Mouse (Mus musculus) yolk sac, embryonic 10.5 days (tissue): ENCODE data around the gene Ppp2ca.
A peak's percentile ranks its signal among the peaks of the same experiment; 100 is the strongest.
"Not testable (repeated sequence)": the region's sequence is repeated elsewhere in the genome, so short reads cannot be mapped to it uniquely, and the experiment has no call there.

Experiments used
- DNase-seq: peaks from one replicate; pipeline ENCODE4 v3.0.0-alpha.2; 2017; ENCODE audit warnings: low spot score

Gene Ppp2ca

GRCm38 (mm10) chr11:52097016-52097415, 1.5 kb upstream of the Ppp2ca start:
- no peak for DNase-seq

GRCm38 (mm10) chr11:52097596-52097995, 885 bp upstream of the Ppp2ca start:
- DNase-seq = no peak

- DNase-seq = peak; percentile 80
Measured at GRCm38 (mm10) chr11:52099031-52099761, 715 bp downstream of the Ppp2ca start.

- DNase-seq = no peak
Measured at GRCm38 (mm10) chr11:52099771-52100219, 1.3 kb downstream of the Ppp2ca start.

- no peak for DNase-seq
Measured at GRCm38 (mm10) chr11:52102977-52103376, 4.5 kb downstream of the Ppp2ca start.

GRCm38 (mm10) chr11:52105503-52105902, 7.0 kb downstream of the Ppp2ca start:
- DNase-seq = no peak

GRCm38 (mm10) chr11:52106037-52106436, 7.6 kb downstream of the Ppp2ca start:
- no peak for DNase-seq

- DNase-seq = no peak
Measured at GRCm38 (mm10) chr11:52106438-52106837, 8.0 kb downstream of the Ppp2ca start.

- no peak for DNase-seq
Measured at GRCm38 (mm10) chr11:52108796-52109195, 10.3 kb downstream of the Ppp2ca start.

GRCm38 (mm10) chr11:52109421-52109820, 10.9 kb downstream of the Ppp2ca start:
- no peak for DNase-seq

- DNase-seq = no peak
Measured at GRCm38 (mm10) chr11:52115479-52115878, 17.0 kb downstream of the Ppp2ca start.

- not testable (repeated sequence) for DNase-seq
Measured at GRCm38 (mm10) chr11:52116117-52116516, 17.6 kb downstream of the Ppp2ca start.

GRCm38 (mm10) chr11:52117156-52117555, 18.7 kb downstream of the Ppp2ca start:
- no peak for DNase-seq

- DNase-seq = not testable (repeated sequence)
Measured at GRCm38 (mm10) chr11:52120415-52120814, 21.9 kb downstream of the Ppp2ca start.

- no peak for DNase-seq
Measured at GRCm38 (mm10) chr11:52122045-52122444, 23.6 kb downstream of the Ppp2ca start.

GRCm38 (mm10) chr11:52124468-52124867, 26.0 kb downstream of the Ppp2ca start:
- DNase-seq = no peak

- no peak for DNase-seq
Measured at GRCm38 (mm10) chr11:52127169-52127568, 28.7 kb downstream of the Ppp2ca start.

GRCm38 (mm10) chr11:52127760-52128159, 29.3 kb downstream of the Ppp2ca start:
- no peak for DNase-seq

- no peak for DNase-seq
Measured at GRCm38 (mm10) chr11:52128316-52129061, 30.0 kb downstream of the Ppp2ca start.

GRCm38 (mm10) chr11:52129171-52129570, 30.7 kb downstream of the Ppp2ca start:
- no peak for DNase-seq

GRCm38 (mm10) chr11:52129621-52130450, 31.4 kb downstream of the Ppp2ca start:
- no peak for DNase-seq

GRCm38 (mm10) chr11:52130451-52131068, 32.1 kb downstream of the Ppp2ca start:
- DNase-seq = no peak
